Mouse (Mus musculus): ENCODE measurements around the gene Meis2. TPM values are rescaled to one million over a fixed set of nuclear protein-coding genes. Genes with fewer than 3 reads are reported as not detected.

Meis2 gene
- total RNA-seq, 1 experiment = 12.4 TPM

DNA sequence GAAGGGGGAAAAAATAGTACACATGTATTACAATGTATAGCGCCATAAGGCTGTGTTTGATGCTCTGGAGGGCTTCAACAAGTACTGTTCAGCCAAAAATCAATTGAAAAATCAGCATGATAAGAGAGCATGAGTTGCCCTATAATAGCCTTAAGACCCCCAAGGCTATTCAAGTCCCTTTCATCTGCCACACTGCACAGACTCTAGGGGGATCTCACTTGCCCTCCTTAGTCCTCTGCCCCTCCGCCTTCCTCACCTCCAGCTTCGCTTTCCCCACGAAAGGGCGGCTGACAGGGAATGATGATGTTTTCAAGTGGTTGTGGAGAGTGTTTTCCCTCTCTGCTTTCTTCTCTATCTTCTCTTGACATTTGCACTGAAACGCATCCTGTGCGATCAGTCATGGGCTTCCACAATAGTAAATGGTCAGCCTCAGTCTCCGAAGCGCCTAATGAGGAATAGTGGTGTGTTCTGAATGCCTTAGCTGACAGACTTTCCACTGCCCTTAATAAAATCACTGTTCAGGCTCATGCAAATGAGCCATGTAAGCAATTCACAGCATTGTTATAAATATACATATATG lies 23.9 kb downstream of the Meis2 start:
- Histone ChIP-seq H3K27ac (ENCODE audit: insufficient read depth, low read depth, low read length, poor library complexity, severe bottlenecking) (no peak overlapping the region), H3K9me3 (ENCODE audit: control insufficient read depth, insufficient read depth, low read depth, low read length) (no peaks in the 10 kb centered on the region), H3K4me3 (ENCODE audit: insufficient read depth in 1 of 2, low read depth in 1 of 2, low read length in 2 of 2, poor library complexity in 1 of 2, severe bottlenecking in 1 of 2) (no peak overlapping the region), H3K4me1 (ENCODE audit: control insufficient read depth in 2 of 2, insufficient read depth in 2 of 2, low read length in 2 of 2, poor library complexity in 1 of 2) (no peaks in the 10 kb centered on the region), H3K9ac (ENCODE audit: insufficient read depth, low read depth, low read length, poor library complexity, severe bottlenecking) (no peak overlapping the region), H3K36me3 (ENCODE audit: control insufficient read depth, insufficient read depth, low read length, poor library complexity, severe bottlenecking) (no peaks in the 10 kb centered on the region)
- in situ Hi-C loops (cut with MboI; ENCODE audit: low sequenced_read_pairs in 2 of 2, unreplicated experiment in 2 of 2) = no loop called here
- no peak for DNase-seq (ENCODE audit: low read depth, low spot score)
- TF ChIP-seq MAFK (IDR thresholded peaks at IDR 0.05; ENCODE audit: insufficient read depth, low read depth, low read length) (no peak), CHD2 (IDR thresholded peaks at IDR 0.05; ENCODE audit: low read depth, low read length) (no peak), HCFC1 (IDR thresholded peaks at IDR 0.05; ENCODE audit: borderline replicate concordance, insufficient read depth, low read length) (no peak), ZNF384 (IDR thresholded peaks at IDR 0.05; ENCODE audit: low read depth, low read length) (no peak), ZC3H11A (IDR thresholded peaks at IDR 0.05; ENCODE audit: borderline replicate concordance, low read depth, low read length) (no peak)

DNA sequence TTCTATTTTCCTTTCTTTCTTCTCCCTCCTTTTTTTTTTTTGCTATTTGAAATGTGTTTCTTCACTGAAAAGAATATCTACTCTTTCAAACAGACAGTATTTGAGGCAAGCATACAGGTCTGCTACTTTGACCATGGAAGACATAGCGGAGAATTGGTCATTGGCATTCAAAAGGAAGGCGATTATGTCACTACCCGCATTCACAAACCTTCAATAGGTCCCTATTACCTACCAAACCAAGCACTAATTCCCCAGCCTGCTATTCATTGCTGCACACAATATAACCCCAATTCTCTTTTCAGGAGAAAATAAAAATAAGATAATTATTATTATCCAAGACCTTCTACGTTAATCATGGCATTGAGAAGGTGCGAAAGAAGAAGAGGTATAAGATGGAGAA lies 30.3 kb downstream of the Meis2 start:
- no peak overlapping the region for H3K4me3 ChIP-seq (ENCODE audit: insufficient read depth in 1 of 2, low read depth in 1 of 2, low read length in 2 of 2, poor library complexity in 1 of 2, severe bottlenecking in 1 of 2)
- H3K9me3 ChIP-seq (ENCODE audit: control insufficient read depth, insufficient read depth, low read depth, low read length) = no peaks in the 10 kb centered on the region
- no peak for DNase-seq (ENCODE audit: low read depth, low spot score)
- no peak overlapping the region for H3K27ac ChIP-seq (ENCODE audit: insufficient read depth, low read depth, low read length, poor library complexity, severe bottlenecking)
- in situ Hi-C loops (cut with MboI; ENCODE audit: low sequenced_read_pairs in 2 of 2, unreplicated experiment in 2 of 2) = no loop called here
- no peak overlapping the region for H3K9ac ChIP-seq (ENCODE audit: insufficient read depth, low read depth, low read length, poor library complexity, severe bottlenecking)
- no peaks in the 10 kb centered on the region for H3K4me1 ChIP-seq (ENCODE audit: control insufficient read depth in 2 of 2, insufficient read depth in 2 of 2, low read length in 2 of 2, poor library complexity in 1 of 2)
- no peaks in the 10 kb centered on the region for H3K36me3 ChIP-seq (ENCODE audit: control insufficient read depth, insufficient read depth, low read length, poor library complexity, severe bottlenecking)
- TF ChIP-seq MAFK (IDR thresholded peaks at IDR 0.05; ENCODE audit: insufficient read depth, low read depth, low read length) (no peak), ZNF384 (IDR thresholded peaks at IDR 0.05; ENCODE audit: low read depth, low read length) (no peak), ZC3H11A (IDR thresholded peaks at IDR 0.05; ENCODE audit: borderline replicate concordance, low read depth, low read length) (no peak), HCFC1 (IDR thresholded peaks at IDR 0.05; ENCODE audit: borderline replicate concordance, insufficient read depth, low read length) (no peak)

DNA sequence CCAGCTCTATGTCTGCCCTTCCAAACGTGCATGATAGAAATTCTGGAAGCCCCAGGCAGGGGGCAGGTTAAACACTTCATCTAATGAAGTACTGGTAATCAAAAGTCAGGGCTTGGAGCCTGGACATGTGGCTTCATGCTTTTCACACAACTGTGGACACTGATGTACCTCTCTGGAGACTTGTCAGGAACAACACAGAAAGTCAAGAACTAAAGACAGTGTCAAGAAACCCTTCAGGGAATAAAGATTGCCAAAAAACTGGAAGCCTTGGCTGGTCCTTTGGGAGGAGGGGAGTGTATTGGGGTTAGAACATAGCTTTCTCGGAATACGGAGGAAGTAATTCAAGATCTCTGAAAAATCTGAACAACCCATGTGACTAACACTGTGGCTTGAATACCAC lies 37.5 kb downstream of the Meis2 start:
- no peaks in the 10 kb centered on the region for H3K4me1 ChIP-seq (ENCODE audit: control insufficient read depth in 2 of 2, insufficient read depth in 2 of 2, low read length in 2 of 2, poor library complexity in 1 of 2)
- in situ Hi-C loops (cut with MboI; ENCODE audit: low sequenced_read_pairs in 2 of 2, unreplicated experiment in 2 of 2) = no loop called here
- H3K9me3 ChIP-seq (ENCODE audit: control insufficient read depth, insufficient read depth, low read depth, low read length) = no peaks in the 10 kb centered on the region
- TF ChIP-seq MAFK (IDR thresholded peaks at IDR 0.05; ENCODE audit: insufficient read depth, low read depth, low read length) (no peak), ZC3H11A (IDR thresholded peaks at IDR 0.05; ENCODE audit: borderline replicate concordance, low read depth, low read length) (no peak), ZNF384 (IDR thresholded peaks at IDR 0.05; ENCODE audit: low read depth, low read length) (no peak), CHD2 (IDR thresholded peaks at IDR 0.05; ENCODE audit: low read depth, low read length) (no peak), HCFC1 (IDR thresholded peaks at IDR 0.05; ENCODE audit: borderline replicate concordance, insufficient read depth, low read length) (no peak)
- H3K36me3 ChIP-seq (ENCODE audit: control insufficient read depth, insufficient read depth, low read length, poor library complexity, severe bottlenecking) = no peaks in the 10 kb centered on the region
- no peak overlapping the region for H3K9ac ChIP-seq (ENCODE audit: insufficient read depth, low read depth, low read length, poor library complexity, severe bottlenecking)
- DNase-seq (ENCODE audit: low read depth, low spot score) = no peak
- H3K27ac ChIP-seq (ENCODE audit: insufficient read depth, low read depth, low read length, poor library complexity, severe bottlenecking) = no peak overlapping the region
- no peak overlapping the region for H3K4me3 ChIP-seq (ENCODE audit: insufficient read depth in 1 of 2, low read depth in 1 of 2, low read length in 2 of 2, poor library complexity in 1 of 2, severe bottlenecking in 1 of 2)

DNA sequence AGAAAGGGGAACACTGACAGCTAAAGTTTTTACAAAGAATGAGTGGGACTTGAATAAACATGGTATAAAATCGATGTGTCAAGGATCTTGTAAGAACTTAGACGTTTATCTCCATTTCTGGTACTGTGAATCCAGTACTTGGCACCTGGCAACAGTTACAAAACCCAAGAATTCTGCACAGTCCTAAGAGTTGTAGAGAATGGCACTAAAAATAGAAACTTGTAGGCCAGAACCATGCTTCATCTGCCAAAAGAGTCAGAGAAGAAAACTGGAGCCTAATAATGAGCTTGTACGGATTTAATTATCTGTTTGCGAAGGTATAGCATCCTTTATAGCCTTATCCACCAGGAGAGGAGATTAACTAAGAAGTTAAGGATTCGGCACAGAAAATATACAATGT lies 42.8 kb downstream of the Meis2 start:
- Histone ChIP-seq H3K4me1 (ENCODE audit: control insufficient read depth in 2 of 2, insufficient read depth in 2 of 2, low read length in 2 of 2, poor library complexity in 1 of 2) (peaks cover 9 to 12% of the 10 kb centered on the region in 2 experiments), H3K9ac (ENCODE audit: insufficient read depth, low read depth, low read length, poor library complexity, severe bottlenecking) (no peak overlapping the region), H3K4me3 (ENCODE audit: insufficient read depth in 1 of 2, low read depth in 1 of 2, low read length in 2 of 2, poor library complexity in 1 of 2, severe bottlenecking in 1 of 2) (no peak overlapping the region), H3K9me3 (ENCODE audit: control insufficient read depth, insufficient read depth, low read depth, low read length) (no peaks in the 10 kb centered on the region), H3K27ac (ENCODE audit: insufficient read depth, low read depth, low read length, poor library complexity, severe bottlenecking) (no peak overlapping the region), H3K36me3 (ENCODE audit: control insufficient read depth, insufficient read depth, low read length, poor library complexity, severe bottlenecking) (no peaks in the 10 kb centered on the region)
- in situ Hi-C loops (cut with MboI; ENCODE audit: low sequenced_read_pairs in 2 of 2, unreplicated experiment in 2 of 2) = no loop called here
- TF ChIP-seq MAFK (IDR thresholded peaks at IDR 0.05; ENCODE audit: insufficient read depth, low read depth, low read length) (no peak), HCFC1 (IDR thresholded peaks at IDR 0.05; ENCODE audit: borderline replicate concordance, insufficient read depth, low read length) (no peak), CHD2 (IDR thresholded peaks at IDR 0.05; ENCODE audit: low read depth, low read length) (no peak), ZC3H11A (IDR thresholded peaks at IDR 0.05; ENCODE audit: borderline replicate concordance, low read depth, low read length) (no peak), ZNF384 (IDR thresholded peaks at IDR 0.05; ENCODE audit: low read depth, low read length) (no peak)
- no peak for DNase-seq (ENCODE audit: low read depth, low spot score)

DNA sequence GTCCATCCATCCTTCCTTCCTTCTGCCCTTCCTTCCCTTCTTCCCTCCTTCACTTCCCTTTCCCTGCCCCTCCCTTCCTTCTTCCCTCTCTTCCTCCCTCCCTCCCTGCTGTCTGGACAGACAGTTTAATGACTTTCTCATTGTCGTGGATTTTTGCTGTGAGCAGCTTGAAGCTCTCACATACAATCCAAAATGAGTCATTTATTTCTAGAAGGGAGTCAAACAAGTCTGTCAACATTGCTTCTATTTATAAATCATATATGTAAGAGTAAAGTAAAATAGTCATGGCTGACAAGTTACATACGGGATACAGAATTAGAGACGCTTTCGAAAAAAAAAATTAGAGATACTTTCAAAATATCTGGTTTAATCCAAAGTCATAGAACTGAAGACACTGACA lies 43.7 kb downstream of the Meis2 start:
- in situ Hi-C loops (cut with MboI; ENCODE audit: low sequenced_read_pairs in 2 of 2, unreplicated experiment in 2 of 2) = no loop called here
- Histone ChIP-seq H3K4me3 (ENCODE audit: insufficient read depth in 1 of 2, low read depth in 1 of 2, low read length in 2 of 2, poor library complexity in 1 of 2, severe bottlenecking in 1 of 2) (no peak overlapping the region), H3K9ac (ENCODE audit: insufficient read depth, low read depth, low read length, poor library complexity, severe bottlenecking) (no peak overlapping the region), H3K36me3 (ENCODE audit: control insufficient read depth, insufficient read depth, low read length, poor library complexity, severe bottlenecking) (no peaks in the 10 kb centered on the region), H3K4me1 (ENCODE audit: control insufficient read depth in 2 of 2, insufficient read depth in 2 of 2, low read length in 2 of 2, poor library complexity in 1 of 2) (peaks cover 9 to 12% of the 10 kb centered on the region in 2 experiments), H3K9me3 (ENCODE audit: control insufficient read depth, insufficient read depth, low read depth, low read length) (no peaks in the 10 kb centered on the region), H3K27ac (ENCODE audit: insufficient read depth, low read depth, low read length, poor library complexity, severe bottlenecking) (no peak overlapping the region)
- TF ChIP-seq ZC3H11A (IDR thresholded peaks at IDR 0.05; ENCODE audit: borderline replicate concordance, low read depth, low read length) (no peak), CHD2 (IDR thresholded peaks at IDR 0.05; ENCODE audit: low read depth, low read length) (no peak), ZNF384 (IDR thresholded peaks at IDR 0.05; ENCODE audit: low read depth, low read length) (no peak), MAFK (IDR thresholded peaks at IDR 0.05; ENCODE audit: insufficient read depth, low read depth, low read length) (no peak), HCFC1 (IDR thresholded peaks at IDR 0.05; ENCODE audit: borderline replicate concordance, insufficient read depth, low read length) (no peak)
- DNase-seq (ENCODE audit: low read depth, low spot score) = no peak

All from ES-E14 (cell line).